Mouse (Mus musculus): ENCODE results near the gene Rfc3.
"Not testable (repeated sequence)": the region's sequence is repeated elsewhere in the genome, so short reads cannot be mapped to it uniquely, and the experiment has no call there.

Rfc3 gene

DNA sequence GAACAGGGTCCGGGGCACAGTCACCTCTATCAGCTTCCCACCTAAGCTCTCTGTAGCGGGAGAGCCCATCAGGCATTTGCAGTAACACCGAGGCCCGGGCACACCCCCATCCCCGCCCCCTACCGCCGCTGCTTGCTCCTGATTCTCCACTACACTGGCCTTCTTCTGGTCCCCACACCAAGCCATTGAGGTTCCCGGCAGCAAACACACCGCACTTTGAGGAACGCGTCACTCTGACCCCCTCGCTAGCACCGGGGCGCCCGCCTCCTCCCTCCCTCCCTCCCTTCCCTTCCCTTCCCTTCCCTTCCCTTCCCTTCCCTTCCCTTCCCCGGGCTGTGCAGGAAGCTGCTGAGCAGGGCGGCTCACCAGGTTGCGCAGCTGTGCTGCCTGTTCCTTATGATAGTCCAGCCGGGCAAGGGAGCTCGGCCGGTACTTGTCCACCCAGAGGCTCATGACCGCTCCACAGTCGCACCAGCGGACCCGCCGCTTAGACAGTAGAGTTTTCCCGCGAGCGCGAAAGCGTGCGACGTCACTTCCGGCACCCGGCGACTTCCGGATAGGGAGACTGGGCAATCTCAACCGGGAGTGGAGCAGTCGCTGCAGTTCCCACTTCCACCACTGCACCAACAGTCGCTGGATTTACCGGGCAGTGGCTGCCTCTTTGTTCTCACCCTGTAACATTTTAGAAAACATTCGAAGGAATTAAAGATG is at the start of gene Rfc3:
Rfc3 (minus strand) TSS at position 543 of the 711 bp plus-strand sequence.
- in situ Hi-C loops (cut with MboI, MseI): no loop called here

DNA sequence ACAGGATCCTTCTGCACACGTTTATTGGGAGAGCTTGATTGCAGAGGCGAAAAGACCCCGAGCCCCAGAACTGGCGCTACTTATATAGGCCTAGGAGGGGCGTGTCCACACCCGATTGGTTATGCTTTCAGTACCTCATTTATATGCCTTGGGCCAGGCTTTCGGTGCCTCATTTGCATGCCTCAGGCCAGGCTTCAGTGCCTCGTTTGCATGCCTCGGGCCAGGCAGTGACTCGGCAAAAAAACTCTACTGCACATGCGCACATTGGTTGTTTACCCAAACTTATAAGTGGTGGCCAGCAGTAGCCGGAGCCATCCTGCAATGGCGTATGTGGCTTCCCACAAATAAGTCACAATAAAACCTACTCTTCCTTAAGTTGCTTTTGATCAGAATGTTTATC is 42.6 kb upstream of the Rfc3 start:
- in situ Hi-C loops (cut with MboI, MseI): not testable (repeated sequence)

GRCm38 (mm10) chr5:151686606-151687525 is 35.8 kb upstream of the Rfc3 start:
- in situ Hi-C loops (cut with MboI, MseI): loop anchor here (5.0 kb wide), 1 partner anchor 40 kb away; no protein-coding TSS in a partner anchor

DNA sequence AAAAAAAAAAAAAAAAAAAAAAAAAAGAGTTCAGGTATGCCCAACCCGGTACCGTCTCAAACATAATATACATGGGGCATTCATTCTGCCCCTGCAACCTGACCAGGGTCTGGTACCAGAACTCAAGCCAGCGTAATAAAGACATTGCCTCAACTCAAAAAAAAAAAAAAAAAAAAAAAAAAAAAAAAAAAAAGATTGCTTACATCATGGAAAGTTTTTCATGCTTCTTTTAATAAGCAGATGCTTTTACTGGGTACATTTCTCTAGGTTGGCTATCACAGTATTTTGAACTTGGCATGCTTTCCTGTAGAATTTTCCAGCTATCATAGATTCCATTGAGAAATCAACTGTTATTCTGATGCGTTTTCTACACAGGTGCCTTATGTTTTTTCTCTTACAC is 11.2 kb upstream of the Rfc3 start:
- in situ Hi-C loops (cut with MboI, MseI): no loop called here

DNA sequence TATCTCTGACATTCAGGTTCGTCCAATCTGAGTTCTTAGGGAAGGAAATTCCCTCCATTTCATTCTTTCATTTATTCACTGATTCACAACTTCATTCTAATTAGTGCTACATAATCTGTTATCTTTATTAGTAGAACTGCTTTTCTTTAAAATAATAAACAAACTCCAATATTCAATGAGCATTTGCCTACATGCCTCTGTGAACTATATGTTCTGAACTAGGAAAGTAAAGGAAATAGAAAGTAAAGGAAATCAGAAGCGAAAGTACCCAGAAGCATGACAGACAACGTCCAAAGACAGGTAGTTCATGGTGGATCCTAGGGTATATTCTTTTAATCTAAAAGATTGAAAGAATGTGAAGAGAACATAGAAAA is 356 bp upstream of the Rfc3 start:
- in situ Hi-C loops (cut with MboI, MseI): no loop called here

- in situ Hi-C loops (cut with MboI, MseI): loop anchor here (5.0 kb wide), 1 partner anchor 42 kb away; no protein-coding TSS in a partner anchor
Observed at GRCm38 (mm10) chr5:151644845-151645244, 6.2 kb downstream of the Rfc3 start.

GRCm38 (mm10) chr5:151642867-151643266 is 8.2 kb downstream of the Rfc3 start:
- in situ Hi-C loops (cut with MboI, MseI): no loop called here

- in situ Hi-C loops (cut with MboI, MseI): no loop called here
Observed at GRCm38 (mm10) chr5:151642102-151642501, 8.9 kb downstream of the Rfc3 start.

- in situ Hi-C loops (cut with MboI, MseI): no loop called here
Observed at GRCm38 (mm10) chr5:151605921-151606320, 45.1 kb downstream of the Rfc3 start, which contains the start of gene Vmn2r18. Gene Vmn2r18, minus strand, starts transcription at chr5:151606021.

DNA sequence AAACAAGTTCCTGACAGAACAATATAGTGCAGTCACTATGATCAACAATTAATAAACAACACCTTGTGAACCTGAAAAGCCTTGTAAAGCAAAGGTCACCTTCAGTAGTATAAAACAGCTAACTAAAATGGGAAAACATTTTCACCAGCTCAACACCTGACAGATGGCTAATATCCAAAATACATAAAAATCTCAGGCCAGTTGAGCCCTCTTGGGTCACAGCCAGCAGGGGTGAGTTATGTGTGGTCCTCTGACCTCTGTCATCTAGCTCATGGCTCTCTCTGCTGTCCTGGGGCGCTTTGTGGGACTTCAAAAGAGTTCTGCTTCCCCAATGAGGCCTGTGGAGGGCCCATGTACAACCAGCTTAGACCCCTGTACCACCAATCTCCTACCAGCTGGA is 49.3 kb downstream of the Rfc3 start:
- in situ Hi-C loops (cut with MboI, MseI): no loop called here
